Mouse (Mus musculus) urinary bladder, postnatal 4 days (tissue): ENCODE measurements around the gene Il31.
"Not testable (repeated sequence)": the region's sequence is repeated elsewhere in the genome, so short reads cannot be mapped to it uniquely, and the experiment has no call there.

Experiments
- DNase-seq, 2 experiments: peaks; one replicate each; pipeline ENCODE4 v3.0.0; 2021 to 2022; ENCODE audit warnings: low spot score in 2 of 2

Il31 gene

GRCm38 (mm10) chr5:123489112-123489785 lies at the start of gene Il31, which contains the start of gene Lrrc43:
Il31 (minus strand) TSS chr5:123489489.
Lrrc43 (plus strand) TSS chr5:123489305.
- DNase-seq, result no peak

GRCm38 (mm10) chr5:123533801-123534200 lies 44.5 kb upstream of the Il31 start:
- DNase-seq, result peak in 1 of 2 experiments; percentile 12

- peak in 1 of 2 experiments; percentile 14 for DNase-seq
Observed at GRCm38 (mm10) chr5:123530056-123530455, 40.8 kb upstream of the Il31 start.

GRCm38 (mm10) chr5:123528641-123529040 lies 39.4 kb upstream of the Il31 start:
- DNase-seq, result peak in 1 of 2 experiments; percentile 10

GRCm38 (mm10) chr5:123525916-123526495 lies 36.7 kb upstream of the Il31 start:
- DNase-seq, result peak; percentile 11 to 25

- DNase-seq, result peak; percentile 11 to 19
Observed at GRCm38 (mm10) chr5:123525281-123525680, 36.0 kb upstream of the Il31 start, which contains the start of gene Gm49027. Gm49027 (minus strand) TSS chr5:123525488.

GRCm38 (mm10) chr5:123524393-123524750 lies 35.1 kb upstream of the Il31 start:
- DNase-seq, result no peak

- peak; percentile 95 to 98 for DNase-seq
Observed at GRCm38 (mm10) chr5:123523692-123524392, 34.6 kb upstream of the Il31 start, which contains the start of gene Diablo. Diablo (minus strand) TSS chr5:123524176.

GRCm38 (mm10) chr5:123522166-123522565 lies 32.9 kb upstream of the Il31 start:
- peak; percentile 15 to 47 for DNase-seq

- peak; percentile 7 to 16 for DNase-seq
Observed at GRCm38 (mm10) chr5:123521621-123522020, 32.3 kb upstream of the Il31 start.

GRCm38 (mm10) chr5:123520666-123521065 lies 31.4 kb upstream of the Il31 start:
- DNase-seq, result peak in 1 of 2 experiments; percentile 56

GRCm38 (mm10) chr5:123514871-123515270 lies 25.6 kb upstream of the Il31 start:
- no peak for DNase-seq

- no peak for DNase-seq
Observed at GRCm38 (mm10) chr5:123512102-123512501, 22.8 kb upstream of the Il31 start.

GRCm38 (mm10) chr5:123511426-123511825 lies 22.1 kb upstream of the Il31 start:
- not testable (repeated sequence) for DNase-seq

- no peak for DNase-seq
Observed at GRCm38 (mm10) chr5:123510160-123510559, 20.9 kb upstream of the Il31 start, which contains the start of gene B3gnt4. B3gnt4 (plus strand) TSS chr5:123510460.

- no peak for DNase-seq
Observed at GRCm38 (mm10) chr5:123508921-123509320, 19.6 kb upstream of the Il31 start.

GRCm38 (mm10) chr5:123507936-123508723 lies 18.8 kb upstream of the Il31 start:
- peak; percentile 70 to 81 for DNase-seq

GRCm38 (mm10) chr5:123501973-123502372 lies 12.7 kb upstream of the Il31 start:
- no peak for DNase-seq

- no peak for DNase-seq
Observed at GRCm38 (mm10) chr5:123499717-123500116, 10.4 kb upstream of the Il31 start.

- no peak for DNase-seq
Observed at GRCm38 (mm10) chr5:123489935-123490334, 646 bp upstream of the Il31 start.

GRCm38 (mm10) chr5:123487659-123488395 lies 1.5 kb downstream of the Il31 start:
- no peak for DNase-seq
